Mouse (Mus musculus) frontal cortex, postnatal 10 days (tissue): ENCODE data around the gene Grk2.
A peak's percentile ranks its signal among the peaks of the same experiment; 100 is the strongest.

ENCODE experiments used
- DNase-seq, 2 experiments: peaks; one replicate each; pipeline ENCODE4 v3.0.0; 2022; ENCODE audit warnings: low spot score in 2 of 2, mixed read lengths in 1 of 2

Gene Grk2

GRCm38 (mm10) chr19:4306190-4306577, at the start of gene Grk2:
TSS of gene Grk2 (minus strand) at chr19:4306222.
- peak in 1 of 2 experiments; percentile 78 for DNase-seq

- DNase-seq, result no peak
Measured at GRCm38 (mm10) chr19:4349455-4349854, 43.4 kb upstream of the Grk2 start.

- no peak for DNase-seq
Measured at GRCm38 (mm10) chr19:4346479-4346878, 40.5 kb upstream of the Grk2 start.

- DNase-seq, result no peak
Measured at GRCm38 (mm10) chr19:4338162-4338561, 32.1 kb upstream of the Grk2 start.

- DNase-seq, result peak; percentile 87 to 90
Measured at GRCm38 (mm10) chr19:4333791-4334190, 27.8 kb upstream of the Grk2 start.

GRCm38 (mm10) chr19:4333100-4333775, 27.2 kb upstream of the Grk2 start:
- no peak for DNase-seq

GRCm38 (mm10) chr19:4332653-4333052, 26.6 kb upstream of the Grk2 start:
- peak in 1 of 2 experiments; percentile 42 for DNase-seq

- DNase-seq, result no peak
Measured at GRCm38 (mm10) chr19:4331273-4331672, 25.3 kb upstream of the Grk2 start.

GRCm38 (mm10) chr19:4330603-4331002, 24.6 kb upstream of the Grk2 start:
- no peak for DNase-seq

- no peak for DNase-seq
Measured at GRCm38 (mm10) chr19:4328737-4329304, 22.8 kb upstream of the Grk2 start.

- DNase-seq, result no peak
Measured at GRCm38 (mm10) chr19:4326881-4327280, 20.9 kb upstream of the Grk2 start.

GRCm38 (mm10) chr19:4326106-4326505, 20.1 kb upstream of the Grk2 start:
- no peak for DNase-seq

GRCm38 (mm10) chr19:4322134-4322533, 16.1 kb upstream of the Grk2 start:
- no peak for DNase-seq

GRCm38 (mm10) chr19:4321622-4322021, 15.6 kb upstream of the Grk2 start:
- no peak for DNase-seq

- no peak for DNase-seq
Measured at GRCm38 (mm10) chr19:4319272-4319671, 13.2 kb upstream of the Grk2 start.

- no peak for DNase-seq
Measured at GRCm38 (mm10) chr19:4317181-4317580, 11.2 kb upstream of the Grk2 start.

- no peak for DNase-seq
Measured at GRCm38 (mm10) chr19:4315223-4315944, 9.4 kb upstream of the Grk2 start.

- DNase-seq, result no peak
Measured at GRCm38 (mm10) chr19:4309776-4310185, 3.8 kb upstream of the Grk2 start.

GRCm38 (mm10) chr19:4309302-4309701, 3.3 kb upstream of the Grk2 start:
- DNase-seq, result no peak

- peak in 1 of 2 experiments; percentile 52 for DNase-seq
Measured at GRCm38 (mm10) chr19:4305491-4306189, 382 bp downstream of the Grk2 start.

- DNase-seq, result no peak
Measured at GRCm38 (mm10) chr19:4304871-4305321, 1.1 kb downstream of the Grk2 start.

GRCm38 (mm10) chr19:4304251-4304821, 1.7 kb downstream of the Grk2 start:
- DNase-seq, result no peak
